ENCODE assay signal across 8 mouse cellular contexts in the genomic region with DNA sequence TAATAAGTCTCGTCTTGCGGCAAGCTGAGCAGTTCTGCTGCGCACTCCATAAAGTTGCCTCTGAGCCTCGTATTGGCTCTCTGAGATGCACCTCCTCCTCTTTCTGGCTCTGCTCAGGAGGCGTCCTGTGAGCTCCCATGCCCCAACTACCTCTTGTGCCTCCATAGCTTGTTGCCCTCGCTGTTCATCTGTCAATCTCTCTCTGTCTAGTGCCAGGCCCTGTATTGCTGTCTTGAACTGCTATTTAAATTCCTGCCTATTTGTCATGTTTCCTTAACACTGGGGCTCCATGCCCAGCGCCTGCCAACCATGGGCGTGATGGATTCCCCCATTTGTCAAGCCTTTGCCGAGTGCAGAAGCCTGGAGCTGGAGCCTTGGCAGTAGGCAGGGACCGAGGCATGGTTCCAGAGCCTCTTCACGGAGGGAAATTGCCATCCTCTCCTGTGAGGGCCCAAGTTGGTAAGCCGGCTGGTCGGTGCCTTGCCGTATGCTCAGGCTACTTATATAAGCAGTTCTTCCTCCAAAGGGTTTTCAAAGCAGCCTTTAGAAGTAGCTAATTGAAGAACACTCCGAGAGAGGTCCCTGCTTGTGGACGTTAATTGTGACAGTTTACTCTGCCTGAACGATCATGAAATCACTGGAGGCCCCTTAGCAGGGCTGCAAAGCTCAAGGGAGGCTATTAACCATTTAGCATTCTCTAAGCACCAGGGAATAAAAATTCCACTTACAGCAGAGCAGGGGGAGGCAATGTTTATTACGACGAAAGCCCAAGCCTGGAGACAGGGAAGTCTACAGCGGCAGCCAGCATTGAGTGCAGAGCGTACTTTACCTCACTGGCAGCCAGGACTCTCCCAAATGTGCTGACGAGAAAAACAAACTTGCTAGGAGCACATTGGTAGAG. TPM values are rescaled to one million over a fixed set of nuclear protein-coding genes. Genes with fewer than 3 reads are reported as not detected.
DNase-seq lines count a peak whose midpoint lies in the region; ATAC-seq and TF ChIP-seq lines count a peak whose summit lies in the region.

No protein-coding gene starts in this region.

- H3K4me1 ChIP-seq in forebrain, postnatal 0 days (ENCODE audit: insufficient read depth): peaks cover 21% of the 10 kb centered on the region
- H3K4me1 ChIP-seq in stomach, embryonic 14.5 days (ENCODE audit: control insufficient read depth, insufficient read depth, low read length): peaks cover 15% of the 10 kb centered on the region

- no peak for TF ChIP-seq CTCF in forebrain, postnatal 0 days (IDR thresholded peaks at IDR 0.05; ENCODE audit: low read depth)

- H3K9ac ChIP-seq in forebrain, postnatal 0 days: 0 out of 2 replicates have a peak overlapping the region, but pooled peaks have one; percentile 6
- no peak overlapping the region for H3K9ac ChIP-seq in stomach, embryonic 14.5 days (replicated peaks; ENCODE audit: low read depth, low read length)

- H3K27me3 ChIP-seq in forebrain, postnatal 0 days (ENCODE audit: insufficient read depth, low read length): no peaks in the 10 kb centered on the region
- H3K27me3 ChIP-seq in stomach, embryonic 14.5 days (ENCODE audit: control insufficient read depth, insufficient read depth, low read length): no peaks in the 10 kb centered on the region

- no peaks in the 10 kb centered on the region for H3K36me3 ChIP-seq in forebrain, postnatal 0 days (ENCODE audit: insufficient read depth)
- H3K36me3 ChIP-seq in stomach, embryonic 14.5 days (ENCODE audit: control insufficient read depth, insufficient read depth, low read length): no peaks in the 10 kb centered on the region

- peak; percentile 94 for ATAC-seq in forebrain, postnatal 0 days
- ATAC-seq in stomach, embryonic 14.5 days (ENCODE audit: insufficient number of reproducible peaks, insufficient read depth, low FRiP score, low read depth): no peak; the same call in 1 of the 2 replicates

- DNase-seq in adrenal gland, adult 2 months: peak; percentile 87
- peak; percentile 88 for DNase-seq in cerebellum, adult 11 months
- DNase-seq in forebrain, postnatal 0 days: peak; percentile 95
- peak; percentile 77 to 78 for DNase-seq in layer of hippocampus, postnatal 10 days (ENCODE audit: low spot score in 2 of 2)
- peak; percentile 62 for DNase-seq in lung, postnatal 14 days
- no peak for DNase-seq in thymus, postnatal 14 days
- DNase-seq in urinary bladder, postnatal 25 days (ENCODE audit: low spot score): no peak

- WGBS in forebrain, postnatal 0 days: 12% methylated on average over 22 of the region's 22 CpGs
- 35% methylated on average over 22 of the region's 22 CpGs for WGBS in stomach, embryonic 14.5 days

- H3K4me2 ChIP-seq in forebrain, postnatal 0 days (ENCODE audit: low read depth): peak overlapping the region; percentile 1; the same call in 1 of the 2 replicates
- H3K4me2 ChIP-seq in stomach, embryonic 14.5 days (replicated peaks; ENCODE audit: low read depth, low read length): 0 out of 2 replicates have a peak overlapping the region, but pooled peaks have one; percentile 5

- H3K9me3 ChIP-seq in forebrain, postnatal 0 days (ENCODE audit: low read length): no peaks in the 10 kb centered on the region
- H3K9me3 ChIP-seq in stomach, embryonic 14.5 days (ENCODE audit: control insufficient read depth, low read depth, low read length): no peaks in the 10 kb centered on the region

- no peak overlapping the region for H3K4me3 ChIP-seq in forebrain, postnatal 0 days (ENCODE audit: low read depth, low read length)
- no peak overlapping the region for H3K4me3 ChIP-seq in stomach, embryonic 14.5 days (ENCODE audit: low read depth, low read length)

- H3K27ac ChIP-seq in forebrain, postnatal 0 days (ENCODE audit: low read depth, low read length): peak overlapping the region; percentile 24; the same call in 1 of the 2 replicates
- H3K27ac ChIP-seq in stomach, embryonic 14.5 days (ENCODE audit: low read length): peak overlapping the region; percentile 68

RNA-seq across cellular contexts. Expression of gene Rgs3, which starts 53.2 kb away (rescaled TPM):
- total RNA-seq in adrenal gland, adult 2 months (2021): 10 to 100 TPM; 28.2 to 39.5 TPM
- polyA plus RNA-seq in adrenal gland, adult 2 months (2012; rRNA removed): 31.5 and 35.7 TPM in 2 replicates
- 56.1 and 63.5 TPM in 2 replicates for total RNA-seq in forebrain, postnatal 0 days (2014; rRNA removed)
- polyA plus RNA-seq in forebrain, postnatal 0 days (2015; fragmentation: Nextera tagmentation; extraction: Ambion mirVana): 34.7 and 47.3 TPM in 2 replicates
- 10 to 100 TPM; 22.2 to 23.9 TPM for total RNA-seq in layer of hippocampus, postnatal 10 days (2021)
- 38.2 and 42.0 TPM in 2 replicates for polyA plus RNA-seq in stomach, embryonic 14.5 days (2014; fragmentation: Nextera tagmentation; extraction: Ambion mirVana)

Comparison
In these comparisons a context has a peak if more than half of its experiments do, and no peak if none do; other contexts are left out.
1. DNase-seq: peak in adrenal gland, adult 2 months (single experiment), cerebellum, adult 11 months (single experiment), forebrain, postnatal 0 days (single experiment), layer of hippocampus, postnatal 10 days (2 of 2) and lung, postnatal 14 days (single experiment); none in thymus, postnatal 14 days (single experiment) and urinary bladder, postnatal 25 days (single experiment).